Mouse (Mus musculus): Measurements from ENCODE around the gene Tfap4. TPM values are rescaled to one million over a fixed set of nuclear protein-coding genes. Genes with fewer than 3 reads are reported as not detected.

Gene Tfap4
- 27.7 and 28.6 TPM in 2 replicates for polyA plus RNA-seq (2014; fragmentation: Nextera tagmentation; extraction: Ambion mirVana)

GRCm38 (mm10) chr16:4559715-4560144, at the start of gene Tfap4:
Tfap4 (minus strand) TSS chr16:4559854.
- DNase-seq (ENCODE audit: low spot score) (peak; percentile 94), ATAC-seq (replicated peaks; ENCODE audit: low FRiP score) (peak; percentile 23)
- Histone ChIP-seq H3K4me1 (replicated peaks; ENCODE audit: control insufficient read depth, insufficient read depth, low read length) (peaks cover 4% of the 10 kb centered on the region; the same call in 1 of the 2 replicates), H3K4me3 (ENCODE audit: low read depth, low read length) (peak within 1 kb of the TSS; percentile 78), H3K9me3 (ENCODE audit: control insufficient read depth, low read length) (no peaks in the 10 kb centered on the region), H3K9ac (ENCODE audit: low read length) (peak within 1 kb of the TSS; percentile 90), H3K27me3 (ENCODE audit: control insufficient read depth, insufficient read depth, low read length) (no peaks in the 10 kb centered on the region), H3K4me2 (ENCODE audit: low read depth, low read length, severe bottlenecking) (peak within 1 kb of the TSS; percentile 92), H3K27ac (ENCODE audit: low read depth, low read length) (peak within 1 kb of the TSS; percentile 92), H3K36me3 (ENCODE audit: control insufficient read depth, insufficient read depth, low read length) (no peaks in the 10 kb centered on the region; the same call in 1 of the 2 replicates)
- under 1% methylated on average over 17 of the region's 17 CpGs for WGBS

GRCm38 (mm10) chr16:4608532-4609059, 48.9 kb upstream of the Tfap4 start:
- peaks cover 9% of the 10 kb centered on the region for H3K36me3 ChIP-seq (ENCODE audit: control insufficient read depth, insufficient read depth, low read length)
- ATAC-seq (replicated peaks; ENCODE audit: low FRiP score) (no peak), DNase-seq (ENCODE audit: low spot score) (no peak)
- H3K4me3 ChIP-seq (ENCODE audit: low read depth, low read length) = no peak overlapping the region
- peaks cover 16% of the 10 kb centered on the region for H3K4me1 ChIP-seq (replicated peaks; ENCODE audit: control insufficient read depth, insufficient read depth, low read length)
- H3K9me3 ChIP-seq (ENCODE audit: control insufficient read depth, low read length) = no peaks in the 10 kb centered on the region
- no peak overlapping the region for H3K27ac ChIP-seq (ENCODE audit: low read depth, low read length)
- H3K9ac ChIP-seq (ENCODE audit: low read length) = no peak overlapping the region
- no peaks in the 10 kb centered on the region for H3K27me3 ChIP-seq (ENCODE audit: control insufficient read depth, insufficient read depth, low read length)
- H3K4me2 ChIP-seq (ENCODE audit: low read depth, low read length, severe bottlenecking) = no peak overlapping the region
- 88% methylated on average over 19 of the region's 19 CpGs for WGBS

GRCm38 (mm10) chr16:4607818-4608531, 48.3 kb upstream of the Tfap4 start:
- DNase-seq (ENCODE audit: low spot score) = peak; percentile 88
- H3K4me2 ChIP-seq (ENCODE audit: low read depth, low read length, severe bottlenecking) = no peak overlapping the region
- no peak overlapping the region for H3K4me3 ChIP-seq (ENCODE audit: low read depth, low read length)
- no peaks in the 10 kb centered on the region for H3K27me3 ChIP-seq (ENCODE audit: control insufficient read depth, insufficient read depth, low read length)
- 58% methylated on average over 9 of the region's 9 CpGs for WGBS
- ATAC-seq (replicated peaks; ENCODE audit: low FRiP score) = peak; percentile 26; the same call in 1 of the 2 replicates
- H3K27ac ChIP-seq (ENCODE audit: low read depth, low read length) = no peak overlapping the region
- H3K36me3 ChIP-seq (ENCODE audit: control insufficient read depth, insufficient read depth, low read length) = peaks cover 3% of the 10 kb centered on the region; the same call in 1 of the 2 replicates
- H3K9ac ChIP-seq (ENCODE audit: low read length) = no peak overlapping the region
- H3K4me1 ChIP-seq (replicated peaks; ENCODE audit: control insufficient read depth, insufficient read depth, low read length) = peaks cover 22% of the 10 kb centered on the region
- H3K9me3 ChIP-seq (ENCODE audit: control insufficient read depth, low read length) = no peaks in the 10 kb centered on the region

- Histone ChIP-seq H3K27me3 (ENCODE audit: control insufficient read depth, insufficient read depth, low read length) (no peaks in the 10 kb centered on the region), H3K4me3 (ENCODE audit: low read depth, low read length) (no peak overlapping the region), H3K9ac (ENCODE audit: low read length) (no peak overlapping the region), H3K4me2 (ENCODE audit: low read depth, low read length, severe bottlenecking) (no peak overlapping the region), H3K36me3 (ENCODE audit: control insufficient read depth, insufficient read depth, low read length) (no peaks in the 10 kb centered on the region; the same call in 1 of the 2 replicates), H3K27ac (ENCODE audit: low read depth, low read length) (no peak overlapping the region), H3K4me1 (replicated peaks; ENCODE audit: control insufficient read depth, insufficient read depth, low read length) (peaks cover 31% of the 10 kb centered on the region), H3K9me3 (ENCODE audit: control insufficient read depth, low read length) (no peaks in the 10 kb centered on the region)
- ATAC-seq (replicated peaks; ENCODE audit: low FRiP score) (no peak), DNase-seq (ENCODE audit: low spot score) (no peak)
- 52% methylated on average over 5 of the region's 5 CpGs for WGBS
These were observed 46.9 kb upstream of the Tfap4 start for GRCm38 (mm10) chr16:4606431-4607084.

- ATAC-seq (replicated peaks; ENCODE audit: low FRiP score) (peak; percentile 52), DNase-seq (ENCODE audit: low spot score) (no peak)
- H3K9me3 ChIP-seq (ENCODE audit: control insufficient read depth, low read length) = no peaks in the 10 kb centered on the region
- peaks cover 34% of the 10 kb centered on the region for H3K4me1 ChIP-seq (replicated peaks; ENCODE audit: control insufficient read depth, insufficient read depth, low read length)
- 0 out of 2 replicates have a peak overlapping the region, but pooled peaks have one; percentile 25 for H3K27ac ChIP-seq (ENCODE audit: low read depth, low read length)
- no peaks in the 10 kb centered on the region for H3K27me3 ChIP-seq (ENCODE audit: control insufficient read depth, insufficient read depth, low read length)
- H3K4me3 ChIP-seq (ENCODE audit: low read depth, low read length) = no peak overlapping the region
- no peak overlapping the region for H3K4me2 ChIP-seq (ENCODE audit: low read depth, low read length, severe bottlenecking)
- no peaks in the 10 kb centered on the region; the same call in 1 of the 2 replicates for H3K36me3 ChIP-seq (ENCODE audit: control insufficient read depth, insufficient read depth, low read length)
- 51% methylated on average over 13 of the region's 13 CpGs for WGBS
- H3K9ac ChIP-seq (ENCODE audit: low read length) = no peak overlapping the region
These were observed 46.0 kb upstream of the Tfap4 start for GRCm38 (mm10) chr16:4605514-4606131.

- no peak for DNase-seq (ENCODE audit: low spot score)
- no peak for ATAC-seq (replicated peaks; ENCODE audit: low FRiP score)
- Histone ChIP-seq H3K36me3 (ENCODE audit: control insufficient read depth, insufficient read depth, low read length) (no peaks in the 10 kb centered on the region), H3K4me1 (replicated peaks; ENCODE audit: control insufficient read depth, insufficient read depth, low read length) (peaks cover 34% of the 10 kb centered on the region), H3K27ac (ENCODE audit: low read depth, low read length) (no peak overlapping the region), H3K9me3 (ENCODE audit: control insufficient read depth, low read length) (no peaks in the 10 kb centered on the region), H3K27me3 (ENCODE audit: control insufficient read depth, insufficient read depth, low read length) (no peaks in the 10 kb centered on the region), H3K9ac (ENCODE audit: low read length) (no peak overlapping the region), H3K4me3 (ENCODE audit: low read depth, low read length) (no peak overlapping the region), H3K4me2 (ENCODE audit: low read depth, low read length, severe bottlenecking) (no peak overlapping the region)
- WGBS = 72% methylated on average over 11 of the region's 11 CpGs
These were observed 44.7 kb upstream of the Tfap4 start for GRCm38 (mm10) chr16:4604293-4604837.

GRCm38 (mm10) chr16:4603453-4603837, 43.8 kb upstream of the Tfap4 start:
- DNase-seq (ENCODE audit: low spot score) (no peak), ATAC-seq (replicated peaks; ENCODE audit: low FRiP score) (no peak)
- H3K27me3 ChIP-seq (ENCODE audit: control insufficient read depth, insufficient read depth, low read length) = no peaks in the 10 kb centered on the region
- no peak overlapping the region for H3K4me3 ChIP-seq (ENCODE audit: low read depth, low read length)
- H3K4me2 ChIP-seq (ENCODE audit: low read depth, low read length, severe bottlenecking) = no peak overlapping the region
- no peaks in the 10 kb centered on the region for H3K9me3 ChIP-seq (ENCODE audit: control insufficient read depth, low read length)
- H3K9ac ChIP-seq (ENCODE audit: low read length) = no peak overlapping the region
- H3K36me3 ChIP-seq (ENCODE audit: control insufficient read depth, insufficient read depth, low read length) = no peaks in the 10 kb centered on the region
- WGBS = 73% methylated on average over 1 of the region's 1 CpGs
- peaks cover 43% of the 10 kb centered on the region for H3K4me1 ChIP-seq (replicated peaks; ENCODE audit: control insufficient read depth, insufficient read depth, low read length)
- H3K27ac ChIP-seq (ENCODE audit: low read depth, low read length) = no peak overlapping the region; the same call in 1 of the 2 replicates

GRCm38 (mm10) chr16:4602766-4603452, 43.3 kb upstream of the Tfap4 start:
- Histone ChIP-seq H3K4me2 (ENCODE audit: low read depth, low read length, severe bottlenecking) (no peak overlapping the region), H3K4me3 (ENCODE audit: low read depth, low read length) (no peak overlapping the region)

More at GRCm38 (mm10) chr16:4602766-4603452, 43.3 kb upstream of the Tfap4 start:
- Histone ChIP-seq H3K4me1 (replicated peaks; ENCODE audit: control insufficient read depth, insufficient read depth, low read length) (peaks cover 48% of the 10 kb centered on the region), H3K27ac (ENCODE audit: low read depth, low read length) (peak overlapping the region; percentile 50; the same call in 1 of the 2 replicates), H3K36me3 (ENCODE audit: control insufficient read depth, insufficient read depth, low read length) (no peaks in the 10 kb centered on the region), H3K9ac (ENCODE audit: low read length) (no peak overlapping the region; the same call in 1 of the 2 replicates), H3K27me3 (ENCODE audit: control insufficient read depth, insufficient read depth, low read length) (no peaks in the 10 kb centered on the region), H3K9me3 (ENCODE audit: control insufficient read depth, low read length) (no peaks in the 10 kb centered on the region)
- DNase-seq (ENCODE audit: low spot score) = no peak
- ATAC-seq (replicated peaks; ENCODE audit: low FRiP score) = no peak
- WGBS = 39% methylated on average over 7 of the region's 7 CpGs
